Mouse (Mus musculus) frontal cortex, postnatal 14 days (tissue): Measurements from ENCODE around the gene Alyref2.
A peak's percentile ranks its signal among the peaks of the same experiment; 100 is the strongest.
"Not testable (repeated sequence)": the region's sequence is repeated elsewhere in the genome, so short reads cannot be mapped to it uniquely, and the experiment has no call there.

ENCODE experiments used
- DNase-seq, 2 experiments: peaks; one replicate each; pipeline ENCODE4 v3.0.0; 2022; ENCODE audit warnings: low spot score in 2 of 2

Gene Alyref2

GRCm38 (mm10) chr1:171503250-171503591 lies at the start of gene Alyref2:
Gene Alyref2, plus strand, starts transcription at chr1:171503478.
- peak; percentile 90 to 91 for DNase-seq

- DNase-seq: no peak
These were observed 48.4 kb upstream of the Alyref2 start for GRCm38 (mm10) chr1:171454926-171455325.

- no peak for DNase-seq
These were observed 45.7 kb upstream of the Alyref2 start for GRCm38 (mm10) chr1:171457568-171457967.

GRCm38 (mm10) chr1:171459791-171460190 lies 43.5 kb upstream of the Alyref2 start:
- no peak for DNase-seq

- no peak for DNase-seq
These were observed 42.5 kb upstream of the Alyref2 start for GRCm38 (mm10) chr1:171460551-171461503.

- no peak for DNase-seq
These were observed 40.1 kb upstream of the Alyref2 start for GRCm38 (mm10) chr1:171463133-171463532.

GRCm38 (mm10) chr1:171465749-171466412 lies 37.4 kb upstream of the Alyref2 start:
- DNase-seq: no peak

- no peak for DNase-seq
These were observed 36.7 kb upstream of the Alyref2 start for GRCm38 (mm10) chr1:171466565-171466964.

GRCm38 (mm10) chr1:171469678-171470077 lies 33.6 kb upstream of the Alyref2 start:
- DNase-seq: no peak

- DNase-seq: peak in 1 of 2 experiments; percentile 41
These were observed 32.9 kb upstream of the Alyref2 start for GRCm38 (mm10) chr1:171470371-171470871.

GRCm38 (mm10) chr1:171470896-171471295 lies 32.4 kb upstream of the Alyref2 start:
- DNase-seq: no peak

- no peak for DNase-seq
These were observed 31.8 kb upstream of the Alyref2 start for GRCm38 (mm10) chr1:171471452-171471851.

GRCm38 (mm10) chr1:171471941-171472340 lies 31.3 kb upstream of the Alyref2 start:
- not testable (repeated sequence) for DNase-seq

- DNase-seq: no peak
These were observed 29.8 kb upstream of the Alyref2 start for GRCm38 (mm10) chr1:171473506-171473905.

- no peak for DNase-seq
These were observed 29.2 kb upstream of the Alyref2 start for GRCm38 (mm10) chr1:171473920-171474640.

- DNase-seq: no peak
These were observed 26.2 kb upstream of the Alyref2 start for GRCm38 (mm10) chr1:171477123-171477522.

- no peak for DNase-seq
These were observed 25.3 kb upstream of the Alyref2 start for GRCm38 (mm10) chr1:171477758-171478545.

GRCm38 (mm10) chr1:171478968-171479367 lies 24.3 kb upstream of the Alyref2 start:
- peak in 1 of 2 experiments; percentile 70 for DNase-seq

- no peak for DNase-seq
These were observed 9.0 kb upstream of the Alyref2 start for GRCm38 (mm10) chr1:171494241-171494640.

- DNase-seq: no peak
These were observed 7.9 kb upstream of the Alyref2 start for GRCm38 (mm10) chr1:171495371-171495770.

GRCm38 (mm10) chr1:171499856-171500255 lies 3.4 kb upstream of the Alyref2 start:
- no peak for DNase-seq
